Mouse (Mus musculus): ENCODE results near the gene H6pd. TPM values are rescaled to one million over a fixed set of nuclear protein-coding genes. Genes with fewer than 3 reads are reported as not detected.

The H6pd gene
- polyA plus RNA-seq, 1 experiment from 2014 or later, result 10.6 TPM

Other genes with a start within 250 kb of the H6pd start
- gene Slc25a33, start 234.7 kb downstream of the H6pd start, polyA plus RNA-seq (2015; fragmentation: Nextera tagmentation; extraction: Ambion mirVana), result 5.9 and 7.4 TPM in 2 replicates
- gene Spsb1, start 54.0 kb downstream of the H6pd start, polyA plus RNA-seq (2015; fragmentation: Nextera tagmentation; extraction: Ambion mirVana), result 4.3 and 4.5 TPM in 2 replicates
- gene Gpr157, start 78.3 kb upstream of the H6pd start, polyA plus RNA-seq (2015; fragmentation: Nextera tagmentation; extraction: Ambion mirVana), result 2.6 and 2.7 TPM in 2 replicates
- 1.1 and 1.9 TPM in 2 replicates for gene Slc2a5, start 110.3 kb upstream of the H6pd start, polyA plus RNA-seq (2015; fragmentation: Nextera tagmentation; extraction: Ambion mirVana)
- not detected in 2 replicates for gene Slc2a7, start 139.9 kb upstream of the H6pd start, polyA plus RNA-seq (2015; fragmentation: Nextera tagmentation; extraction: Ambion mirVana)
- not detected in 2 replicates for gene Car6, start 192.3 kb upstream of the H6pd start, polyA plus RNA-seq (2015; fragmentation: Nextera tagmentation; extraction: Ambion mirVana)
- gene Eno1, start 227.7 kb upstream of the H6pd start, polyA plus RNA-seq (2015; fragmentation: Nextera tagmentation; extraction: Ambion mirVana), result 1,911 and 2,064 TPM in 2 replicates